Mouse (Mus musculus): Measurements from ENCODE around the gene P2ry10.

GRCm38 (mm10) chrX:107039635-107040034, 48.7 kb upstream of the P2ry10 start:
- TF ChIP-seq POLR2A (IDR thresholded peaks at IDR 0.05; ENCODE audit: insufficient read length, low read depth) (no peak), E2F4 (IDR thresholded peaks at IDR 0.05; ENCODE audit: insufficient read depth) (no peak), USF1 (IDR thresholded peaks at IDR 0.05; ENCODE audit: low read depth) (no peak), MYOG (IDR thresholded peaks at IDR 0.05; ENCODE audit: control insufficient read depth in 1 of 3, insufficient read depth in 1 of 3, insufficient read length in 2 of 3, low read depth in 2 of 3) (no peak), CEBPB (IDR thresholded peaks at IDR 0.05; ENCODE audit: insufficient read depth, poor library complexity, severe bottlenecking) (no peak), POLR2AphosphoS2 (IDR thresholded peaks at IDR 0.05; ENCODE audit: insufficient read length, low read depth) (no peak), TCF3 (IDR thresholded peaks at IDR 0.05; ENCODE audit: insufficient read length, low read depth) (no peak), MAX (IDR thresholded peaks at IDR 0.05; ENCODE audit: low read depth) (no peak), TCF12 (IDR thresholded peaks at IDR 0.05; ENCODE audit: insufficient read depth, poor library complexity, severe bottlenecking) (no peak), SRF (IDR thresholded peaks at IDR 0.05; ENCODE audit: control insufficient read depth, insufficient read length, low read depth) (no peak), MYOD1 (IDR thresholded peaks at IDR 0.05; ENCODE audit: control insufficient read depth in 1 of 3, insufficient read length in 2 of 3, low read depth in 2 of 3) (no peak), REST (IDR thresholded peaks at IDR 0.05; ENCODE audit: insufficient read depth, insufficient read length) (no peak)

All from myocyte (in vitro differentiated cells).